ENCODE assay signal across 8 mouse cellular contexts in genomic region chr8:48222429-48222769, GRCm38 (mm10).
DNase-seq lines count a peak whose midpoint lies in the region; ATAC-seq lines count a peak whose summit lies in the region.

No protein-coding gene starts in this region.

- peak overlapping the region; percentile 81 for H3K27ac ChIP-seq in hindbrain, embryonic 10.5 days
- H3K27ac ChIP-seq in lung, embryonic 15.5 days = no peak overlapping the region

- no peaks in the 10 kb centered on the region for H3K9me3 ChIP-seq in hindbrain, embryonic 10.5 days
- H3K9me3 ChIP-seq in lung, embryonic 15.5 days = no peaks in the 10 kb centered on the region

- peak; percentile 82 for DNase-seq in NIH3T3 (ENCODE audit: low read depth)
- peak; percentile 48 for DNase-seq in cerebellum, adult 8-10 months
- peak; percentile 77 to 95 for DNase-seq in frontal cortex, adult 2 months (ENCODE audit: extremely low spot score in 1 of 2, low spot score in 1 of 2)
- peak; percentile 90 for DNase-seq in hindbrain, embryonic 10.5 days (ENCODE audit: low spot score)
- DNase-seq in layer of hippocampus, adult 9-10 months (ENCODE audit: low spot score) = peak; percentile 69
- peak; percentile 56 for DNase-seq in retina, adult 2 months (ENCODE audit: low read depth, low spot score)
- DNase-seq in urinary bladder, postnatal 14 days (ENCODE audit: low spot score) = peak; percentile 87

- WGBS in hindbrain, embryonic 10.5 days = 16% methylated on average over 11 of the region's 11 CpGs
- 12% methylated on average over 11 of the region's 11 CpGs for WGBS in lung, embryonic 15.5 days

- H3K27me3 ChIP-seq in hindbrain, embryonic 10.5 days (ENCODE audit: insufficient read depth, poor library complexity, severe bottlenecking) = peaks cover 11% of the 10 kb centered on the region
- H3K27me3 ChIP-seq in lung, embryonic 15.5 days = peaks cover 8% of the 10 kb centered on the region

- ATAC-seq in lung, embryonic 15.5 days (ENCODE audit: borderline replicate concordance, extremely low read depth, low FRiP score, low TSS enrichment) = peak; percentile 67

- peaks cover 9% of the 10 kb centered on the region for H3K36me3 ChIP-seq in hindbrain, embryonic 10.5 days
- no peaks in the 10 kb centered on the region for H3K36me3 ChIP-seq in lung, embryonic 15.5 days

- H3K4me2 ChIP-seq in lung, embryonic 15.5 days = peak overlapping the region; percentile 73

- peak overlapping the region; percentile 46 for H3K4me3 ChIP-seq in hindbrain, embryonic 10.5 days
- H3K4me3 ChIP-seq in lung, embryonic 15.5 days = peak overlapping the region; percentile 34

- H3K4me1 ChIP-seq in hindbrain, embryonic 10.5 days (replicated peaks) = peaks cover 51% of the 10 kb centered on the region
- peaks cover 6% of the 10 kb centered on the region; the same call in 1 of the 2 replicates for H3K4me1 ChIP-seq in lung, embryonic 15.5 days

- H3K9ac ChIP-seq in lung, embryonic 15.5 days = peak overlapping the region; percentile 40; the same call in 1 of the 2 replicates
